Mouse (Mus musculus) CH12.LX (cell line): ENCODE data around the gene Rbm47.

Source experiments
- CTCF ChIP-seq, 2 experiments: IDR thresholded peaks in 1 of 2; conservative IDR thresholded peaks in 1 of 2; 2 replicates each; pipeline ENCODE4 v1.5.1; 2011 to 2012; ENCODE audit warnings: low read depth in 2 of 2, low read length in 2 of 2, improper control_type of control experiment in 1 of 2, inconsistent platforms in 1 of 2, mild to moderate bottlenecking in 1 of 2, moderate library complexity in 1 of 2
- ELF1 ChIP-seq: IDR thresholded peaks from 2 replicates; pipeline ENCODE4 v1.6.1; 2014; ENCODE audit warnings: low read depth, mild to moderate bottlenecking, inconsistent platforms, low read length, improper control_type of control experiment
- EP300 ChIP-seq: IDR thresholded peaks from 2 replicates; pipeline ENCODE4 v1.6.1; 2011; ENCODE audit warnings: low read length, improper control_type of control experiment
- IRF4 ChIP-seq: IDR thresholded peaks from 2 replicates; pipeline ENCODE4 v1.6.1; 2014; ENCODE audit warnings: low read depth, mild to moderate bottlenecking, inconsistent platforms, low read length, improper control_type of control experiment
- MAFK ChIP-seq: IDR thresholded peaks from 2 replicates; pipeline ENCODE4 v1.6.1; 2011; ENCODE audit warnings: low read length, improper control_type of control experiment; ENCODE audit not compliant: insufficient replicate concordance
- MAX ChIP-seq: IDR thresholded peaks from 2 replicates; pipeline ENCODE4 v1.6.1; 2011; ENCODE audit warnings: low read length, improper control_type of control experiment
- NELFE ChIP-seq: IDR thresholded peaks from 2 replicates; pipeline ENCODE4 v1.6.1; 2011; ENCODE audit warnings: low read depth, low read length, improper control_type of control experiment
- POLR2A ChIP-seq: IDR thresholded peaks from 2 replicates; pipeline ENCODE4 v1.6.1; 2011; ENCODE audit warnings: low read depth, mild to moderate bottlenecking, improper control_type of control experiment, low read length
- TBP ChIP-seq: conservative IDR thresholded peaks from 2 replicates; pipeline ENCODE4 v1.6.1; 2011; ENCODE audit warnings: low read depth, low read length, improper control_type of control experiment
- TCF12 ChIP-seq: IDR thresholded peaks from 2 replicates; pipeline ENCODE4 v1.6.1; 2014; ENCODE audit warnings: low read depth, mild to moderate bottlenecking, inconsistent platforms, low read length, improper control_type of control experiment
- USF1 ChIP-seq: IDR thresholded peaks from 2 replicates; pipeline ENCODE4 v1.6.1; 2014; ENCODE audit warnings: low read depth, mild to moderate bottlenecking, inconsistent platforms, low read length, improper control_type of control experiment
- ZC3H11A ChIP-seq: IDR thresholded peaks from 2 replicates; pipeline ENCODE4 v1.6.1; 2012; ENCODE audit warnings: low read depth, mild to moderate bottlenecking, inconsistent platforms, low read length, improper control_type of control experiment

GRCm38 (mm10) chr5:66088247-66088901 is 84.5 kb downstream of the Rbm47 start:
- TF ChIP-seq CTCF (conservative IDR thresholded peaks at IDR 0.05 in 1 of 2, IDR thresholded peaks at IDR 0.05 in 1 of 2; ENCODE audit: low read depth in 2 of 2, low read length in 2 of 2) (no peak), EP300 (peak; percentile 78), IRF4 (peak; percentile 92), MAFK (no peak), NELFE (no peak), MAX (no peak), TBP (no peak), POLR2A (no peak), ELF1 (no peak), USF1 (no peak), TCF12 (peak; percentile 43; the same call in 1 of the 2 replicates), ZC3H11A (no peak)
